Mouse (Mus musculus): ENCODE measurements at regions not wholly inside any gene's neighbourhood (a gene's known extent, or its start where the extent isn't known, plus 50 kb on each side); places are given as distances from the start of the nearest gene placed in this dataset.

GRCm38 (mm10) chr12:52368034-52368433 lies 135.7 kb upstream of the Arhgap5 start:
- no peak for DNase-seq (ENCODE audit: low spot score)

- no peak for DNase-seq (ENCODE audit: low spot score)
Observed at GRCm38 (mm10) chr12:52368466-52368865, 135.3 kb upstream of the Arhgap5 start.

GRCm38 (mm10) chr12:52370153-52370710 lies 133.5 kb upstream of the Arhgap5 start:
- no peak for DNase-seq (ENCODE audit: low spot score)

- no peak for DNase-seq (ENCODE audit: low spot score)
Observed at GRCm38 (mm10) chr12:52375116-52375515, 128.7 kb upstream of the Arhgap5 start.

DNA sequence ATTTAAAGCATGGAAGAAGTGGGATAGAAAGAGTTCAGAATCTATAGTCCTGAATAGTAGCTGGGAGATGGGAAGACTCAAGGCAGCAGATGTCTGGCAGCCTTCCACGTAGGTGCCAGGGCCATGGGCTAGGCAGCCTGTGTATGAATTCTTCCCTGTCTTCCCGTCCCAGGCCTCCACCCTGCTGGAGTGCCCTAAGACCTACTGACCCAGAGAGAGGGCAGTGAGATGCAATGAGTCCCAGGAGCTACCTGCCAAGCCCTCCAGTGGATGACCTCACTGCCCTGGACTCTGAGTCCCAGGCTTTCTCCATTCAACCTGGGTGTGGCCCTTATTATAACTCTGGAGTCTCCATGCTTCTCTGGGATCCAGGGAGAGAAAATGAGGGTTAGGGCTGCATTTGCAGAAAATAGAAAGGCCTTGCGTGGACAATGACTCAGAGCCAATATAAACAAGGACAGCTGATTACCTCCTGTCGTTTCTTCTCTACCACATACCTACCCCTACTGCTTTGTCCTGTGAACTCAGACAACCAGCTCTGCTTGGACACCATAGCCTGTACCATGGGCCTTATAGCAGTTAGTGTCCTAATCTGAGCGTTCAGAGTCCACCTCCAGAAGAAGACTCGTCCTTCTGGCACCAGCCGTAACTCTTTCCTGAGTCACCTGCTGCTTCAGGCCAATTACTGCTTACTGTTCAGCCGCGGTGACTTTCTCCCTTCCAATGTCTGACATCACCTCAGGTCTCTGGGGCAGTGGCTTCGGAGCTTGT lies 126.9 kb upstream of the Arhgap5 start:
- no peak for DNase-seq (ENCODE audit: low spot score)

GRCm38 (mm10) chr12:52377463-52377848 lies 126.3 kb upstream of the Arhgap5 start:
- no peak for DNase-seq (ENCODE audit: low spot score)

- no peak for DNase-seq (ENCODE audit: low spot score)
Observed at GRCm38 (mm10) chr12:52379245-52379644, 124.5 kb upstream of the Arhgap5 start.

DNA sequence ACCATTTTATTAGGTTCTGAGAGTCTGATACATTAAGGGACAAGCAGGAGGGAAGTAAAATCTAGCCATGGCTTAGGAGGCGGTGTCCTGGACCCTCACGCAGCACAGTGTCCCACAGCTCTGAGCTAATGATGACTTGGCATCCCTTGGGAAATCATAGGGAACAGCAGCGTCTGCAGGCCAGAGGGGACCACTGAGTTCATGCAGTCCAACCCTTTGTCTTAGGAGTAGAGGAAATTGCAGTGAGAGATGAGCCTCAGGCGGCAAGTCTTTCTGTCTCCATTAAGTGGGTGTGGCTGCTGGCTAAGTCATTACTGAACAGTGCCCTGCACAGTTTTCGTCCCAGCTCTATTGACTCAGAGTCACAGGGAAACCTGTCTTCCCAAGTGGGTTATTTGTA lies 123.8 kb upstream of the Arhgap5 start:
- DNase-seq (ENCODE audit: low spot score): no peak

DNA sequence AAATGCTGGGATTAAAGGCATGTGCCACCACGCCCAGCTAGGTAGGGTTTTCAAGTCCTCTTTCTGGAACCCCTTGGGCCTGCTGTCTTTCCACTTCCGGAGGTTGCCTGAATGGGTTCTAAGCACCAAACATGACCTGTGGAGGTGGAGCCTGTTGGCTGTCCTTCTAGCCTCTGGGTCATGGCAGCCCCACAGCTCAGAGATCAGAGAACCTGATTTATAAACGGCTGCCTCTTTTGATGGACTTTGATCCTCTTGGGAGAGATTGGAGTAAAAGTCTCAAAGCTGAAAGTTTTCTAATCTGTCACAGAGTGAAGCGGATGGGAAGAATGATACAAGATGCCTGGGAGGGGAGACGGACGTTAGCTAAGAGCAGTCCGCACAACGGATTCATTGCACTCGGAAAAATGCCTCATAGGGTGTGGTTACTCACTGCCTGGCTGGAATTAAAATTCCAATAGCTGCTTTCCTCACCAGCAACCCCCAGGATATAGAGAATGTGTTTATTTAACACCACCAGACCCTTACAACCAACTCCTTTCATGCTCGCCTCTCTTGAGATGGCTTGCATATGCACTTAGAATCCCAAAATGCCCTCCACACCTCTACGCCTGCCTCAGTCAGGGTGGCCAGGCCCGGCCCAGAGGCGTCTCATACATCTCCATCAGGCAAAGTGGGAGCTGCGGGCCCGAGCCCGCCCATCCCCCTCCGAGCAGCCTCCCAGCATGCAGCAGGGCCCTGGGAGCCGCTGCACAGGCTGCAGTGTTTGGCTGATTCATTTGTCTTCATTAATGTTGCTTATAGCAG lies 122.4 kb upstream of the Arhgap5 start:
- no peak for DNase-seq (ENCODE audit: low spot score)

GRCm38 (mm10) chr12:52381968-52382325 lies 121.8 kb upstream of the Arhgap5 start:
- DNase-seq (ENCODE audit: low spot score): no peak

DNA sequence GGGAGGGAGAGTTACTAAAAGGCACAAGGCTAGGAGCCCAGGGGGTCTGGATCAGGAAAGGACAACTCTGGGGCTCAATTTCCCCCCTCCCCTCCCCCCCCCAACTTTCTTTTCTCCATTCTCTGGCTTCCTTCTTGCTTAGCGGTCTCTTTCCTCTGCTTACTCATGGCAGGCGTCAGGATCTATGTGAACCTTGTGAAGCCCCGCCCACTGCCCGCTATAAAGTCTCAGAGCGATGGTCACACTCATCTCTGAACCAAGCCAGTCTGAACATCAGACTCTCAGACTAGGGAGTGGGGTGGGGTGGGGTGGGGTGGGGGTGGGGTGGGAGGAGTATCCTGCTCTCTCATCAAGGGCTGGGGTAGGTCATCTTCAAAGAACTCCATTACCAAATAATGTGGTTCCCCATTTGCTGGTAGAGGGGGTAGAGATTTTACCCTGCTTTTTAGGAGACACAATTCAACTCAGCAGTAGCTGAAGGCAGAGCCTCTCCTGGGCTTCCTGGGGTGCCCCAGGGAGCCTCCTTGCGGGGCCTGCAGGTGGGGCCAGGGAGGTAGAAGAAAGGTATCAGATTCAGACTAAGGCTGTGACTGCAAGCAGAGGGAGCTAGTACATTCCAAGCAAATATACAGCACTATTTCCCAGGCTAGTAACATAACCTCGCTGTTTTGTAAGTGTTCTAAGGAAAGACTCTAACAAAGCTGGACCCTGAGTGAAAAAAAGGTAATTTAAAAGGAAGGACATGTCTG lies 120.8 kb upstream of the Arhgap5 start:
- DNase-seq (ENCODE audit: low spot score): no peak

- no peak for DNase-seq (ENCODE audit: low spot score)
Observed at GRCm38 (mm10) chr12:52389552-52389951, 114.2 kb upstream of the Arhgap5 start.

GRCm38 (mm10) chr12:52390242-52390641 lies 113.5 kb upstream of the Arhgap5 start:
- DNase-seq (ENCODE audit: low spot score): no peak

GRCm38 (mm10) chr12:52392636-52393035 lies 111.1 kb upstream of the Arhgap5 start:
- no peak for DNase-seq (ENCODE audit: low spot score)

- no peak for DNase-seq (ENCODE audit: low spot score)
Observed at GRCm38 (mm10) chr12:52393981-52394718, 109.6 kb upstream of the Arhgap5 start.

DNA sequence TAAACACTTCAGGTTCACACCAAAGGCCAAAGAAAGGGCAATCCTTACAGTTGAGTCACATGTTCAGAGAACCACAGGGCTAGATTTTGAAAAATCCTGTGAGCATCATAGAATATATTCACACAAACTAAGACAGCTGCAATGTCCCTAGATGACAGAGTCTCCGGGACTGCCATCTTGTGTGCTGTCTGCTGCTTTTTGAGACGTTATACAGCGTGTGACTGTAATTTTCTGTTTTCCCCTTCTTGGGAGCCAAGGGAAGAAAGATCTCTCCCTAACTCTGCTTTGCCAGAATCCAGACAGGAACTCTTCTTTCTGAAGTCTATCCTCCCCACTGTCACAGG lies 109.1 kb upstream of the Arhgap5 start:
- DNase-seq (ENCODE audit: low spot score): no peak

DNA sequence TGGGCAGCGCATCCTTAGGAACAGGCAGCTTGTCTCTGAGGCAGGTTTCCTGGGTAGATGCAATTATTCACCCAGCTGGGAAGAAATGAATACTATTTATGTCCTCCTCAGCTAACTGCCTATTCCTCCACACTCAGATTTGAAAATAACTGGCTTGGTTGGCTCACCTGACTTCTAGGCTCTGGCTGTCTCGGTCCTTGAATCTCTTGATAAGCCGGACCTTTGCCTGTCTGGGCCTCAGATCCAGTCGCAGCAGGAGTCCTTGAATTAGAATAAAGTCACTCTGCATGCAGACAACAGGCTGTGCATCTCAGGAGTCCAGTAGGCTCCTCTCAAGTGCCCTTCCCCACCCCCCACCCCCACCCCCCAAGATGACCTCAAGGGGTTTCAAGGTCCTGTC lies 108.7 kb upstream of the Arhgap5 start:
- DNase-seq (ENCODE audit: low spot score): no peak

DNA sequence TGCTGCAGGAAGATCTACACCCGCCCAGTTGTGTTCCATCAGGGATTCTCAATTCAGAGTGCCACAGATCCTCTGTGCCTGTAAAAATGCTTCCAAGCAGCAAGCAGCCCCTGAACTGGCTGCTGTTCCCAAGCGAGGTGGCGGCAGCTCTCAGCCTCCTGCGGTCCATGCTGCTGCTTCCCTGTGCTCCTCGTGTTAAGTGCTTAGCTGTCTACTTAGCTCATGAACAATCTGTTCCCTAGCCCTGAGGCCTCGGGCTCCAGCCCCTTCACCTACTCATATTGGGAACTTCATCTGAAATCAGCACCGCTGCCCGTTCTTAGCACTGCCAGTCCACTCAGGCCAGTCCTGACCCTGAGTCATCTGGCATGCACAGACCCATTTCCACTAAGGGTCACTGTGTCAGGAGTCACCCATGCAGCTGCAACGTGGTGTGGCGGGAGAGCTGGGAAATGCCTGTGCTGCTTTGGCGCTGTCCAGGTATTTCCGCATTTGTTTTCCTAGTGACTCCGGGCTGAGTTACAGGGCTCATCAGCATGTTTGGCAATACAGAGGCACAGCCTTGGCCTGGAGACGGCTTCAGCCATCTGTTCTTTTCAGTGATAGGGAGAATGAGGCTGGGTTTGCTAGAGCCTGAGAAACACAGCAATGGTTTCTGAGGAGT lies 107.5 kb upstream of the Arhgap5 start:
- DNase-seq (ENCODE audit: low spot score): peak; percentile 40

DNA sequence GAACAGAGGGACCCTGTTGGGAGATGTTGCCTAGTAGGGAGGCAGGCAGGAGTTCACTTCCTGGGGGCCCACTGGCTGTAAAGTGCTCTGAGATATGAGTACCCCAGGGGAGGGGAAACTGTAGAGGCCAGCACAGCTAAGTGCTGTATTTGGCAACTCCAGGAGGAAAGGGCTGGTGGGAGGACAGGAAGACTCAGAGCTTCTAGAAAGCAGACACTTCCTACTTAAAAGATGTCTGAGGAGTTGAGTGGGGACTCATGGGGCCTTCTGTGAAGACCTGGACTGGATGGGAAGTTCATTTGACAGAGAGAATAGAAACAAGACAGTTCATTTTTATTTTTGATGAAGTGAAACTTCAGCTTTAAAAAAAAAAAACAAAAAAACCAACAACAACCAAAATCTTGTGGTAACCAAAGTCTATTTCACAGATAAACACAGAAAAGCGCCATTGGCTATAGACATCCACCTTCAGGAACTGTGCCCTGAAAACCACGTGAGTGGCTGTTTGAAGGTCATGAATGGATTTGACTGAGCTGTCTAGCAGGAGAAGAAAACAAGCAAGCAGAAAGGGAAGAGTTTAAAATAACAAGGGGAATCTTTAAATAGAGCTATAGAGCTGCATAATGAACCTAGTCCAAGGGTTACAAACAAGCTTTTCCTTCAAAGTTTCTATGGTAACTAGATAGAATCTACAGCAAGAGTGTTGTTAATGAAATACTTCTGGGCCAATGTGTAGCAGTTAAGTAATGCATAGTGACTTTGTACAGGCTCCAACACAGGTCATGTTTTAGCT lies 105.9 kb upstream of the Arhgap5 start:
- DNase-seq (ENCODE audit: low spot score): no peak

DNA sequence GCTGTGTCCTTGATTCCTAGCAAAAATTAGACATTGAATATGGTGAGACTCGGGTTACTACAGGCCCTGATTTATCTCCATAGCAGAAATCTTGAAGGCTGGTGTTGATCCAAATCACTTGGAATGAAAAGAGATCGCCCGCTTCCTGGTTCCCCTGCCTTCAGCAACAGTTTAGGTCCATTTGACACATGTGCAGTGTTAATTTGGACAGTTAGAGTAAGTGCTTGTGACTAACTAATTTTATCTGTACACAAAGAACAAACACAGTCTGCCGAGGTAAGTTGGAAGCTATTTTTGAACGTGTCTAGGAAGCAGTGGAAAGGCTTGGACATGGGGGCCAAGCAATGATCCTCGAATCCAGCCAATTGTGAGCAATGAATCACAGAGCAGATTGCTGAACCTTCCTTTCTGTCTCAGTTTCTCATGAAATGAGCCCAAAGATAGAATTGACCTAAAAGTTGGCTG lies 105.2 kb upstream of the Arhgap5 start:
- DNase-seq (ENCODE audit: low spot score): no peak
